Mouse (Mus musculus) cerebellum, adult (tissue): ENCODE results near the gene Xdh.

ENCODE experiments used
- ATAC-seq: cut with Nextera tagmentation; 2 replicates; pipeline ENCODE4 v1.9.2; 2017; ENCODE audit warnings: mild to moderate bottlenecking, moderate library complexity, mixed read lengths; ENCODE audit not compliant: insufficient number of reproducible peaks, low FRiP score, low TSS enrichment

Xdh gene

DNA sequence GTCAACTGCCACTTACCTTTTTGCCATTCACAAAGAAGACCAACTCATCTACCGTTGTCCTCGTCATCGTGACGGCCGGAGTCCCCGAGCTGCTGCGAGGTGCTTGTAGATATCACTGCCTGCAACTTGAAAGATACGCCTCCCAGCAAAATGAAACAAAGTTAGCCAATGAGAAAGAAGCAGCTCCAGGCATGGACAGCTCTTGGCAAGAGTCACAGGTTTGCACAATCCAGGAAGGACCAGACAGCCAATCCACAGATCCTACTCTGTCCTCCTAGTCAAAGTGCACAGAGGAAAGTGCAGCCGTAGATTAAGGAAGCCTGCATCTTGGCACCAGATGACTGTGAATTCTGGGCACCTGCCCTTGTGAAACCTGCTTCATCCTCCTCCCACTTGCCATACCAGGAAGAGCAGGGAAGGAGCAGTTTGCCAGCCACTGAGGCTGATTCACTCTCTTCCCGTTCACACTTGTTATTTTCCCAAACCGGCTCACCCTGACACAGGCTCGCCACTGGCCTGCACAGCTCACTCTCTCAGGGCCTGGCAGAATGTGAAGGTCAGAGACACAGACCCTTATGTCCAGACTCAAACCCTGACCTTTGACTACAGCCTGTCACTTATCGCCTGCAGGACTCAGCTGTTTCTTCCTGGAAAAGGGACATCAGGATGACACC is at the start of gene Xdh:
Xdh (minus strand) TSS at position 135 of the 674 bp plus-strand sequence.
- ATAC-seq, result no peak

DNA sequence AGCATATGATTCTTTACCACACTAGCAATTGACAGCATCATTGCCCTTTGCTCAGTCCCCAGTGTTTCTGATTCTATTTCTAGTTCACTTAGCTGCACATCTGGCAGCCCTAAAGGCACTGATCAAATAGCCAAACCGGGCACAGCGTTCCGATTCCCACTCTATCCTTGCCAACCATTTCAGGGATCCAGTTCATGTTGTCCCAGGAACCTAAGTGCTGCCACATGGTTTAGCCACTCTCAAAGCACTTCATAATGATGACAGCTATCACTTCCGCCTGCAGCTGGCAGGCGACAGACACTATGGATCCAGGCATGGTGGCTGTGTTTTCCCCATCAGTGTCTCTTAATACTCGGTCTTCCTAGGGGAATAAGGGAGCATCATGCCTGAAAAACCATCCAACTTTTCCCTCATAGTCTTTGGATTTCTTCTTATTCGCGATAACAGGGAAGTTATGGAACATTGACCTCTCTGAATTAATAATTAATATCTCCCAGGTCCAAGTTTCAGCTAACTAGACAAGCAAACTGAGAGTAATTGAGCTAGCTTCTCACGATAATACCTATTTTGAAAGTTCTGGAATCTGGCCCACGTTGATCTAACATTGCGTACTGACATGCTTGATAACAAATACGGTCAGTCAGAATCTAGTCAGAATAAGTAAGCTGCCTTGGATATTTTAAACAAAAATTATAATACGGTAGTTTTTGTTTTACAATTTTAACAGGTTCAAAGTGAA is 46.1 kb upstream of the Xdh start:
- no peak for ATAC-seq

DNA sequence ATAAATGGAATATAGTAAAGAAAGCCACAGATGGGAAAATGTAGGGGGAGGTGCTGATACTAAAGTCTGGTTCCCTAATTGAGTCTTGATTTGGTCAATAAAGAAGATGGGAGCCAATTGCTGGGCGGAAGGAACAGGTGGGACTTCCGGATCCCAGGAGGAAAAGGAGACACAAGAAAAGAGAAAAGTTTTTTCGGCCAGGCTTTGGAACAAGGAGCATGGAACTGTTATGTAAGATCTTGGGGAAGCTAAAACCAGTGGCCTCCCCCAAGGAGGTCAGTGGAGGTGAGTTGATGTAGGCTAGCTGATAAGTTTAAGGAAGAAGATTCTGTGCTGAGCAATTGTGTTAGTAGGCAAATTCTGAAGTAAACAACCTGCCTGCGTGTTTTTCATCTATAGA is 41.3 kb upstream of the Xdh start:
- no peak for ATAC-seq

DNA sequence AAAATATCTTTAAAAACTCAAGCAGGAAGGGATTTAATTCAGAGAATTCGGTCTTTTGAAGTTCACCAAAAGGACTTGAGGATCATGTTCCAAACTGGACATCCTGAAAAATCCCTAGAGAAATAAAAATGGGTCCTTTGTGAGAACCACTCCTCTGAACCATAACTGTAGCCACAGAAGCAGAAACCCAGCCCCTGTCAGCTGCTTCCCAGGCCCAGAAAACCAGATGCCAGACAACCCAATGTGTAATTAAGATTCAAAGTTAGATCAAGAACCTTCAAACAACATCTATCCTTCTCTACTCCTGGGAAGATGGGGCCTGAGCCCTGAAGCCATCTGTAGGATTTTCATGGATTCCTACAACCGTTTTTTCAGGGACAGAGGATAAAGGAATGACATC is 36.6 kb upstream of the Xdh start:
- ATAC-seq, result no peak

DNA sequence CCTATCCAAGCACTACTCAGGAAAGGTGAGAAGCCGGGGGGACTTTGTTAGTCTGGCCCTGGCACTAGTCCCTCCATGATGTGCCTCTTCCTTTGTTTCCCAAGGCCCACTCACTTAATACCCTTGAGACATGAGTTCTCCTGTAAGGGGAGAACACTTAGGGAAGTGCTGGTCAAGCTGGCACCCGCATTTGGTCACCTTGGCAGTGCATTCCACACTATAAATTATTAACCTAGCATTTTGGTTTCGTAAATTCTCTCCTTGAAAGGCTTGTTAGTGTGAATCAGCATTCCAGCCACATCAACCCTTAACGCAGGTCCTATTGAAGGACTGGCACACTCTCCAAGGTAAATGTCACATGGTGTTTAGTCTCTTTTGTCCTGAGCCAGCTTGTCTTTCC is 35.9 kb upstream of the Xdh start:
- ATAC-seq, result no peak

DNA sequence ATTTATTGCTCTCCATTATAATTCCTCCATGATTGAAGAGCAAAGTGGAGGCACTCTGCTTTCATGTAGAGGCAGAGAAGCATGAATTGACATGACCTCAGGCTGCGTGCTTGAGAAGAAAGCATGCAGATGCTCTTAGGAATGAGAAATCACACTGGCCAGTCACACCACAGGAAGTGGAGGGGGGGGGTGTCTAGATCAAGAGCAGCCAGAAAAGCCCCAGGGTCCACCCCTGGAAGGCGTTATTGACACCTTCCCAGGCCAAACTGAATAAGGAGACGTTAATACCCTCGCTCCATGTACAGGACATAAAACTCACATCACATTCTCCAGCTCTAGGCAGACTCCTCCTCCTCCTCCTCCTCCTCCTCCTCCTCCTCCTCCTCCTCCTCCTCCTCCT is 34.5 kb upstream of the Xdh start:
- no peak for ATAC-seq

DNA sequence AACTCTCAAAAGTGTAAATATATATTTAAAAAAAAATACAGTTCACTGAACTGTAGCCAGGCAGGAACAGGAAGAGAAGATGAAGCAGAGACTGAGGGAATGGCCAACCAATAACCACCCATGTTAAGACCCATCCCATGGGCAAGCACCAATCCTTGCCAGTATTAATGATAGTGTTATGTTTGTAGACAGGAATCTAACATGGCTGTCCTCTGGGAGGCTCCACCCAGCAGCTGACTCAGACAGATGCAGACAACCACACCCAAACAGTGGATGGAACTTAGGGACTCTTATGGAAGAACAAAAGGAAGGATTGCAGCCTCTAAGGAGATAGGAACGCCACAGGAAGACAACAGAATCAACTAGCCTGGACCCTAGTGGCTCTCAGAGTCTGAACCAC is 32.9 kb upstream of the Xdh start:
- ATAC-seq, result no peak

DNA sequence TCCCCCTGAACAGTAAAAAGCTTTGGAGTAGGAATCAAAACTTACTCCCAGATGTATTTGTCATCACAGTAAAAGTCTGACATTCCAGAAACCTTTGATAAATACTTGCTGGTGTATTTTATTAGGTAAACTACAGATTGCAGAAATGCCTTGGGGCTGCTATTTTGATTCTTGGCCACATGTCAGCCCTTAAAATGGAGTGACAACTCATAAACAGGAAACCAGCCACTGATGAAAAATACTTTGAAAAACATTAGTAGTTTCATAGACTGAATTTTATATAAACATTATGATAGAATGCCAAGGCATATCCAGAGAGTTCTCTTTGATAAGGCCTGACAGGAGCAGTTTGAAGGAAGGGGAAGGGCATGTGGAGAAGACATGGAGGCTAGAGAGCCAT is 26.1 kb upstream of the Xdh start:
- no peak for ATAC-seq

DNA sequence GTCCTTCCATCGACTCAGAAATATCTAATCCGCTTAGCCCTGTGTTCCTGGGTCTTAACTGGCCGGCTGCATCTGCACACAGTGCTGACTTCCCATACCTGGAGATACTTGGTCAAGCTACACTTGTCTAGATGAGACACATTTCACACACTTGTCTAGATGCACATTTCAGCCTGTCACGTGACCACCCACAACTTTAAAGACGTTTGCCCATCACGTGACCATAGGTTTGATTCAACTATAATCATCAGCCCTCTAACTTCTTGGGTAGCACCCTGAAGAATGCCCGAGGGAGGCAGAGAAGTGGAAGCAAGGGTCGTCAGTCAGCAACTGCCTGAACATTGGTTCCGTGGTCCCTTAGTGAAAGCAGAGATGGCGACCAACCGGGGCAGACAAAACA is 22.7 kb upstream of the Xdh start:
- ATAC-seq, result no peak

DNA sequence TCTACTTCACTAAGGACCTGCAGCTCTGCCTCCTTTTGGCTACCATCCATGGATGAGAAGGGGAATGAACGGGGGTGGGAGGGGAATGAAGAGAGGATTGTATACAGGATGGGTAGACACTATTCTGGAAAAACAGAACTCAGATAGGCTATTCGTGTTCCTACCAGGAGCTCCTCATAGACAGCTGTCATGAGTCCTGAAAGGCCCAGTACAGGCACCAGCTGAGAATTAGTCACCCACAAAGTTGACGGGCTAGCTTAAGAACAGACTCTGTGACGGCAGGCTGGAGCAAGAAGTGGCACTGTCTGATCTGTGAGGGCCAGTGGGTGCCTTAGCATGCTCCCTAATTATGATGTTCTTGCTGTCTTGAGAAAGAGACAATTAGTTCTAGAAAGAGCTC is 21.3 kb upstream of the Xdh start:
- ATAC-seq, result no peak

DNA sequence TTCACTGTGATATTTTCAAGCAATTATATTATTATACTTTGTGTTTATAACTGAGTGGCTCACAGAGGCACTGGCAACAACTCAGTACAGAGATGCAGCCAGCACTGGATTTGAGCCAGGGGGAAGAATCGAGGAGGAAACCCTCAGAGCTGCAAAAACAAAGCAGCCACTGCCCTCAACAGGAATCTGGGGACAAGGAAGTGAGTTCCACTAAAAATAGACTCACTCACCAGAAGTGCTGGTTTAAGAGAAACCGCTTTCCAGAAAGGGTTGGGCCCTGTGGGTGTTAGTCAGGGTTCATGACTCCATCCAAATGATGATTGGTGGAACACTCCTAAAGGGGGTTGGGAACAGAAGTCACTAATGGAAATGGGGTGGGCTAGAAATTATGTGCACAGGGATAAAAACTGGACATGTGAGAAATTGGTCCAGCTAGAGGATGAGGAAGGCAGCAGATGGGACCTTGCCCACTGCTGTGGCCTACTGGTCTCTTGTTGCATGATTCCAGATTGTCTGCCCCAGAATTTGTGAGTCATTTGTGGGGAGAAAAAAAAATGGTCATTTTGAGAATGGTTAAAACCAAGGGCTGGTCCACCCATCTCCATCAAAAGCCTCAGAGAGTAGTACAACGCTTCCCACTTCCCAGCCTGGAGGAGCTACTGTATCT is 20.5 kb upstream of the Xdh start:
- ATAC-seq, result no peak

DNA sequence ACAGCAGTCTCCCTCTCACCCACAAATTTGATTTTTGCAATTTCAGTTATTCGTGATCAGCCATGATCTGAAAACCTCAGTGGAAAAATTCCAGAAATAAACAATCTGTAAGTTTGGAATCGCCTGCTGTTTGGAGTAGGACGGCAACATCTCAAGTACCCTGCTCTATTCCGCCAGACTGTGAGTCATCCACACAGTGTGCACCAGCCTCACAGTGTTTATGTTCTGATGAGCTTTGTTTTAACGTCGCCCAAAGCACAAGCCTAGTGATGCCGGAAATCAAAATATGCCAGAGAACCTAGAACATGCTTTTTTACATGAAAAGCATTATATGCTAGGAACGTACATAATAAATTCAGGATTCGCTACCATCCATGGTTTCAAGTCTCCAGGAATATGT is 14.9 kb upstream of the Xdh start:
- ATAC-seq, result no peak

DNA sequence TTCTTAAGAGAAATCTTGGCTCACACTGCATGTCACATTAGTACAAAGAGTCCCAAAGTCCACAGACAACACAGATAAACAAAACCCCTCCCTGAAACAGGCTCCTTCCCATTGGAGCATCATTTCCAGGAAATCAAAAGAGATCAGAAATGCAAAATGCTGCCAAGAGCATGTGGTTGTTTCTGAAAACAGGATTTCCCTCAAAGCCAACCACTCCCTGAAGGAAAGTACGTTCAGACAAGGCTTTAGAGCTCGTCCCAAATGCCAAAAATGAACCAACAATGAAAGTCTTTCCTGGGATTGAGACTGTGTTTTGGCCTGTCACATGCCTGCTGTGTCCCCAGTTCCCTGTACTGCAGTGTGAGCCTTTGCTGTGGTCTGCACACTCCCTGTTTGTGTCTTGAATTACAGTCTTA is 12.6 kb upstream of the Xdh start:
- ATAC-seq, result no peak

DNA sequence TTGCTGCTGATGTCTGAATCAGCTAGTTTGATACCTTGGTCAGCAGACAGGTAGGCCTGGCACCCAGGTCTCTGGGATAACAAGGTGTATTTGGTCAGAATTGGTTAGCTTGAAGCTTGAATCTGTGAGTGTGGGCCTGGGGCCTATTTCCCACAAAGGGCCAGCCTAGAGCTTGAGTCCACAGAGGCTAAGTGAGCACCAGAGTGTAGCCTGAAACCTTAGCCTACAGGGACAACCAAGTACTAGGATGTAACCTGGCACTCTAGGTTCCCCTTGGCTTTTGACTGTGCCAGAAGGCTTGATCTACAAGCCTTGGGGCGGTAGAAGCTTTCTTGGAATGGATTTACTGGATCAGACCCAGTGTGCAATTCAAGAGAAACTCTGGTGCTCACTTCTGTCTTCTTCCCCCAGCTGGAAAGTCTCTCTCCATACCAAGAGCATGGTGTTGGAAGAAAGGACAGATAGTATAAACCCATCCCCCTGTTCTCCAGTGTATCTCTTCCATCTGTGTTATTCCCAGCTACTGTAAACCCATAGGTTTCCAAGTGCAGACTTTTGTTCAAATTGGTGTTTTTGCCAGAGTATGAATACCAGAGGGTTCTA is 11.9 kb upstream of the Xdh start:
- ATAC-seq, result no peak

DNA sequence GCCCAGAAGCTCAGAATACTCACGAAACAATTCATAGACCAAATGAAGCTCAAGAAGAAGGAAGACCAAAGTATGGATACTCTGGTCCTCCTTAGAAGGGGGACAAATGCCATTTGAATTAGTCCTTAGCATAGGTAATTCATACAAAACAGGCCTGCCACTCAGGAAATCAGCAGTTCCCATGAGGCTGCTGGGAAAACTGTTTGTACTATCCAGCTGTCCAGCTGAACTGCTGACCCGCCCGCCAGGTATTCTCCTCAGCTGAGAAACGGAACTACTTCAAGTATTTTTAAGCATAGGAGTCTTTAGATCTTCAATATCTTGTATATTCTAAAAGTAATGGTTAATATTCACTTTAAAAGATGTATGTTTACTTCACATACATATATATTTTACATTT is 10.7 kb upstream of the Xdh start:
- ATAC-seq, result no peak

DNA sequence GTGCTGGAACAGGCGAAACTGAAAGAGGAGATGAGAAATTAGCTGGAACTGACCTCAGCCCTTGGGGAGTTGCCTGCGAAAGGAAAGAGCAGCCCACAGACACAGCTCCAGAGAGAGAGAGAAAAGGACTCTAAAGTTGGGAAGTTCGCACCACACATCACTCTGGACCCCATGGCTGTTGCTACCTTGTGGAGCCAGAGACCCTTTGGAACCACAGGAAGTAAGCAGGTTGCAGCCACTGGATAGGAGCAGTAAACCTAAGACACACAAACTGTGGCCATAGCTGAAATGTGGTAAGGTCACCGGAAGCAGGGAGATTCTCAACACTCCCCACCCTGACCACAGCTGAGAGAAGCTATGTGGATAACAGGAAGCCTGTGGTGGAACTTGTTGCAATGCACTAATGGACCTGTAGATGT is 2.1 kb upstream of the Xdh start:
- no peak for ATAC-seq

DNA sequence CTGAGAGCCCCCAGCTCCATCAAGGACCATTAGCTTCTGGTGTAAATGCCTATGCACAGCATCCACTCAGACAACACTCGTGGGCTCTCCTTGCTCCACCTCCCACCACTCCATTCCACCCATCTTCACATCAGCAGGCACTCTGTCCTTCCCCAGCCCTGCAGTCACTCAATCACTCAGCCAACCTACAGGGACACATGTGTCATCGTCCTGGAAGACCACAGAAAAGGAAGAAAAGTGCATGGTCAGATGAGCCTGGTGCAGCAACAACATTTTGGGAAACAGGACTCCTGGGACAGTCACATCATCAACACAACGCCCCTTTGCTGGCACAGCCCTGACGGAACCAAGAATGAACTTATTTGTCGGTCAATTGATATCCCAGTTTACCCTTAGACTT is 974 bp upstream of the Xdh start:
- ATAC-seq, result no peak

DNA sequence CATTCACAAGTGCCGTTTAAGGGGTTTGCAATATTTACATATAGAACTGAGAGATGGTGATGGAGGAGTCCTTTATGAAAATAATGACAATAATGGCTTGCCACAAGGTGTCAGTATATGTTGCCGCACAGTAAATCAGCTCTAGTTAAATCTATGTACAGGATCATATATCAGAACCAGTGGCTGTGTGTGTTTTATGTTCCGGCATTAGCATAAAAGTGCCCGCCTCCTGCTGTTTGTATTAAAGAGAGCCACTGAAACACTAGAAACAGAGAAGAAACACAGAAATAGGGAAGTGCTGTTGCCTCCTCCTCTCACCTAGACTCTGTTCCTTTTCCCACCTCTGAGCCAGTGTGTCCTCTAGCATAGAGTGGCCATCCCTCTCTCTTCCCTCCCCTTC is 498 bp downstream of the Xdh start:
- no peak for ATAC-seq

DNA sequence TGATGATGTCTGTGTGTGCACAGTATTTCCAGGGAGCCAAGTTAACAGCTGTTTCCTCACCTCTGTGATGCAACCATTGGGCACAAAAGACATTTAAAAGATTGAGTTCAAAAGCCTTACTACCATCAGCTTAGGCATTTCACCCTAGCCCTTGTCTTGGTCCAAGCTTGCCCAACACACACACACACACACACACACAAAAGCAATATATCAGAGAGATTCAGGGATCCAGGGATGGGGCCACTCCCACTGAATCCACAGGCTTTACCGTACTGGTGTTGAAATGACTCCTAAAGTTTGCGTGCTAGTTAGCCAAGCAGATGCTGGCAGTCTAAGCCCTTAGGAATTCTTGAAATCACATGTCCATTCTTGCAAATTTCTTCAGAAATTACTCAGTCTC is 1.2 kb downstream of the Xdh start:
- ATAC-seq, result no peak

DNA sequence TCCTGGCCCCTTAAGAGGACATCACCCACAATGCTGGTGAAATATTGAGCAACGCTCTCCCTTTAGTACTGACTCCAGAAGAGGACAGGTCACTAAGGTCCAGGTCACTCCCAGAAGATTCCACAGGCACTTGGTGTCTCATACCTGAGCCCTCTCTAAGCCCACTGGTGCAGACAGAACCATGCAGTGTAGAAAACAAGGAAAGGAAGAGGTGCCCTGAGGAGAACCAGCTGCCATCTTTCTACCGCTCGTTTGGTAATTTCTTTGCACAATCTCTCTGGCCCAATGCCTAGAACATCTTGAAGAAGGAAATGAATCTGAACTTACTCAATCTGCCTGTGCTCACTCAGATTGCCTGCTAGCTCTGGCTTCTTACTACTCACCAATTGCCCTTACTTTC is 2.0 kb downstream of the Xdh start:
- no peak for ATAC-seq

DNA sequence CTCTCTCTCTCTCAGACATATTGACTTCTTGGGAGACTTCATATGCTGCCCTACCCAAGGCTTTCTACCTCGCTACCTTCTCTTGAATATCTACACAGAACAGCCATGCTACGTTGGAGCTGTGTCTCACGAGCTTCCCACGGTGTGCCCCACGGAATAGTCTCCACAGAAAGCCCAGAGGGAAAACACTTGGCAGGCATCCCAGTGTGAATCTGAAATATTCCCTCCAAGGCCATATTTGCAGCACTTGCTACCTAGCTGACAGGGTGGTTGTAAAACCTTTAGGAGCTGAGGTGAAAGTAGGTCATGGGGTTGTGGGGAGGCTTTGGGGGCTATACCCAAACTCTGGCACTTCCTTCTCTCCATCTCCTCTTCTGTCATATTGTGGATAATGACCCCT is 3.1 kb downstream of the Xdh start:
- ATAC-seq, result no peak
